Mouse (Mus musculus): Measurements from ENCODE around the gene BC048403.

BC048403 gene

DNA sequence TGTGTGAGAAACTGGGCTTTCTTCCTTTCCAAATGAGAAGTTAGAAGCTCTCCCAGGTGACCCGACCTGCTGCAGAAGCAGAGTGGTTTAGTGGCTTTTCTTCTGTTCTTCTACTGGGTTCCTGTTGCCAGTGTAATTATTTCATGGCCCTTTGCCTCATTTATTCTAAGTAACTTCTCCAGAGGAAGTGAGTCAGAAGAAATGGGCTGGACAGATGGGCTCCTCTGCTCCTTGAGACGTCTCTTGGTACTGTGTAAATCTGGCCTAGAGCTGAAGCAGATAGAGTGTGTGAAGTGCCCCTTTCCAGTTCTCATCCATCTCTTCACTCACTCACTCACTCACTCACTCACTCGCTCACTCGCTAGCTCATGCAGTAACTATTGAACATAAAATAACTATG lies 16.9 kb downstream of the BC048403 start:
- DNase-seq (ENCODE audit: low read depth, low spot score): peak; percentile 20

- DNase-seq (ENCODE audit: low read depth, low spot score): no peak
Measured at GRCm38 (mm10) chr10:121759095-121759494, 19.4 kb downstream of the BC048403 start.

GRCm38 (mm10) chr10:121762141-121762540 lies 22.4 kb downstream of the BC048403 start:
- DNase-seq (ENCODE audit: low read depth, low spot score): no peak

- no peak for DNase-seq (ENCODE audit: low read depth, low spot score)
Measured at GRCm38 (mm10) chr10:121763191-121763590, 23.5 kb downstream of the BC048403 start.

DNA sequence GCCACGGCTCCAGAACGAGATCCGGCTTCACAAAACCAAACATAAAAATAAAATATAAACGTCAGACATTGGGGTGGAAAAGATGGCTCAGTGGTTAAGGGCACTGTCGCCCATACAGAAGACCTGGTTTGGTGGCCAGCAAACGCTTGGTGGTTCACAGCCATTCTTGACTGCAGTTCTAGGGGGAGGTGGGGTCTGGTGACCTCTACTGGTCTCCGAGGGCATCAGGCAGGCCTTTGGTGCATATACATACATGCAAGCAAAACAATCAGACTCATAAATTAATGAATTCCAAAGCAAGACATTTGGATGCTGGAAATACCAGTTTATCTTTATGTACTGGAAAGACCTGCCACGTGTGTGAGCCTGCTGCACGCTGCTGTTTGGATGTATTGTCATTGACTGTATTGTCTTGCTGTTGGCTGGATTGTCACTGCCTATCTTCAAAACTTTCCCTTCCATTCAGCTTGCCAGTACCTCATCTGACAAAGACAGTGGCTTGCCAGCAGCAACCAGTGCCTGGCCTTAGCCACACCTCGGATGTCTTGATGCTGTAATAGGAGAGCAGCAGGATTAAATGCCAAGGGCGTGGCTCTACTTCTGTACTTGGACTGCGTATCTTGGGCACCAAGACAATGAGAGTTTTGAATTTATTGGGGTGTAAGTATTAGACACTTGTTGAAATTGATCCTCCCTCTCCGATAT lies 24.9 kb downstream of the BC048403 start:
- no peak for DNase-seq (ENCODE audit: low read depth, low spot score)

GRCm38 (mm10) chr10:121765174-121766057 lies 25.7 kb downstream of the BC048403 start:
- DNase-seq (ENCODE audit: low read depth, low spot score): no peak

- DNase-seq (ENCODE audit: low read depth, low spot score): peak; percentile 22
Measured at GRCm38 (mm10) chr10:121767295-121767694, 27.6 kb downstream of the BC048403 start.

- peak; percentile 9 for DNase-seq (ENCODE audit: low read depth, low spot score)
Measured at GRCm38 (mm10) chr10:121769711-121770110, 30.0 kb downstream of the BC048403 start.

GRCm38 (mm10) chr10:121770624-121771577 lies 31.2 kb downstream of the BC048403 start:
- no peak for DNase-seq (ENCODE audit: low read depth, low spot score)

DNA sequence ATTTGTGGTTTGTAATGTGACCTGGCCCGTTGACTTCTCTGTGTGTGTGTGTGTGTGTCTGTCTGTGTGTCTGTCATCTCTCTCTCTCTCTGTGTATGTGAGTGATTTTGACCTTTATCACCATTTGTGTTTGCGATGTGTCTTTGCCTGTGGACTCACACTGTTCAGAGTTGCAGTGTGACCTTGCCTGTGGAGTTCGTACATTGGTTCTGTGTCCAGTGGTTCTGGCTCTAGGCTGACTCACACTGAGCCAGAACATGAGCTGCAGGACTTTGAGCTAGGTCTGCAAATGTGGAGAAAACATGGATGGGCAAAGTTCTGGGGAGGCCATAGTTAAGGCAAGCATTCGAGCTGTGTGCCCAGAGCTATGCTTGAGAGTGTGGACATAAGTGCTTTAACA lies 34.1 kb downstream of the BC048403 start:
- DNase-seq (ENCODE audit: low read depth, low spot score): no peak

GRCm38 (mm10) chr10:121775990-121776389 lies 36.3 kb downstream of the BC048403 start:
- no peak for DNase-seq (ENCODE audit: low read depth, low spot score)

- DNase-seq (ENCODE audit: low read depth, low spot score): no peak
Measured at GRCm38 (mm10) chr10:121781159-121781558, 41.4 kb downstream of the BC048403 start.

DNA sequence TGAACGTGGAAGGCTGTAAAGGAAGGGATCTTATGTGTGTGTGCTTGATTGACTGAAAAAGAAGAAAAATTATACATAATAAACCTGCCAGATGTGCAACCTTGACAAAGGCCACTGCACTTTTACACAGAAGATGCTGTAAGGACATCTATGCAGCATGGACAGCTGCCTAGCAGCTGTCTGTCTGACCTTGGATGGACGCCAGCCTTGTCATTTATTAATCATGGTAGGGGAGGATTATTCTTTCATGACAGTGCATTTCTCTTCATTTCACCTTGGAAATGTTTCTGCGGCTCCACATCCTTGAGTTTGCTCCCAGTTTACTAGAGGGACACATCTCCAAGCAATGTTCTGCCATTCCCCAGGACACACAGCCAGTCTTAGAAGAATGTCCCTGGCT lies 48.8 kb downstream of the BC048403 start:
- DNase-seq (ENCODE audit: low read depth, low spot score): peak; percentile 19

- no peak for DNase-seq (ENCODE audit: low read depth, low spot score)
Measured at GRCm38 (mm10) chr10:121790078-121790477, 50.3 kb downstream of the BC048403 start.

DNA sequence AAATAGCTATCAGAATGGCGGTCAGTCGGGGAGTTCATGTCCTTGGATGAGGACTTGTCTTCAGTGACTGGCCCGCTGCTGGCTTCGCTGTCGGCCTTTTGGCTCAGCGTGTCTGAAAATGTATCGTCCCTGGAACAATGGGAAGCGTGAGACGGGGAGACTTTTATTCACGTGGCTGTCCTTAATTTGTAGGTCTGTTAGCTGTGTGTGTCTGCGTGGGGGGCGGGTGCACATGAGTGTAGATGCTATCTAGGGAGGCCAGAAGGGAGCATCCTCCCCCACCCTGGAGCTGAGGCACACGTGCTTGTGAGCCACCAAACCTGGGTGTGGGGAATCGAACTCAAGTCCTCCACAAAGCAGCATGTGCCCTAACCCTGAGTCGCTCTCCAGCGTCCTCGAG lies 52.9 kb downstream of the BC048403 start:
- DNase-seq (ENCODE audit: low read depth, low spot score): no peak

- DNase-seq (ENCODE audit: low read depth, low spot score): no peak
Measured at GRCm38 (mm10) chr10:121794486-121794885, 54.7 kb downstream of the BC048403 start.

GRCm38 (mm10) chr10:121796027-121796802 lies 56.5 kb downstream of the BC048403 start:
- peak; percentile 51 for DNase-seq (ENCODE audit: low read depth, low spot score)

DNA sequence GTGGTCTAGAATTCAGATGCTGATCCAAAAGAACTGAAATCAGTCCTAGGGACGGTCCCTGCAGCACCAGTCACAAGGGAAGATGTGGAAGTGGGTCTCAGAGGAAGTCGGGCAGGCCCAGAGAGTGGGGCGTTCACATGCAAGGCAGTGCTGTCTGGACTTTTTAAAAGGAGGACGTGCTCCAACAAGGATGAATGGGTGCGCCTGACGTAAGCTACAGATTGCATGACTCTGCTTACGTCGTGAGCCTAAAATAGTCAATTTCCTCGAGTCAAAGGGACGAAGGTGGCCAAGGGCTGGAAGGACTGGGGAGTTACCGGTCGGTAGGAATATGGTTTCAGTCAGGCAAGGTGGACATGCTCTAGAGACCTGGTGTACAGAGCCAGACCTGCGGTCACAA lies 60.3 kb downstream of the BC048403 start:
- DNase-seq (ENCODE audit: low read depth, low spot score): no peak

Measured in 3T3-L1 (cell line).